Comparison of ENCODE assay signal across 8 mouse cellular contexts in genomic region chr8:84901752-84902151, GRCm38 (mm10). TPM values are rescaled to one million over a fixed set of nuclear protein-coding genes. Genes with fewer than 3 reads are reported as not detected.
DNase-seq lines count a peak whose midpoint lies in the region; ATAC-seq and TF ChIP-seq lines count a peak whose summit lies in the region.

Gene Klf1 (plus strand): TSS chr8:84901928.

- H3K9me3 ChIP-seq in intestine, embryonic 14.5 days (ENCODE audit: control insufficient read depth, low read length) = no peaks in the 10 kb centered on the region

- no peak for ATAC-seq in intestine, embryonic 14.5 days (replicated peaks; ENCODE audit: low FRiP score, low TSS enrichment, low read depth)

- TF ChIP-seq POLR2A in kidney, adult 2 months (IDR thresholded peaks at IDR 0.05; ENCODE audit: low read depth, low read length) = no peak
- TF ChIP-seq POLR2A in myocyte (IDR thresholded peaks at IDR 0.05; ENCODE audit: insufficient read length, low read depth) = no peak

- H3K36me3 ChIP-seq in kidney, adult 2 months (ENCODE audit: control insufficient read depth, insufficient read depth, low read length) = no peaks in the 10 kb centered on the region
- no peaks in the 10 kb centered on the region for H3K36me3 ChIP-seq in intestine, embryonic 14.5 days (ENCODE audit: control insufficient read depth, insufficient read depth, low read length)
- no peaks in the 10 kb centered on the region for H3K36me3 ChIP-seq in myocyte (ENCODE audit: control insufficient read depth, insufficient read depth)

- no peaks in the 10 kb centered on the region for H3K79me2 ChIP-seq in myocyte (ENCODE audit: control insufficient read depth, insufficient read depth)

- H3K27ac ChIP-seq in kidney, adult 2 months (ENCODE audit: insufficient read depth, low read depth, low read length) = no peak within 1 kb of the TSS
- peak within 1 kb of the TSS; percentile 73 for H3K27ac ChIP-seq in intestine, embryonic 14.5 days (ENCODE audit: low read depth)

- peak within 1 kb of the TSS; percentile 75 for H3K4me3 ChIP-seq in kidney, adult 2 months (ENCODE audit: insufficient read depth, low read depth, low read length)
- peak within 1 kb of the TSS; percentile 62 for H3K4me3 ChIP-seq in intestine, embryonic 14.5 days (ENCODE audit: low read depth, low read length)
- H3K4me3 ChIP-seq in myocyte = peak within 1 kb of the TSS; percentile 25

- H3K4me2 ChIP-seq in intestine, embryonic 14.5 days (ENCODE audit: low read length) = peak within 1 kb of the TSS; percentile 99
- peak within 1 kb of the TSS; percentile 86 for H3K4me2 ChIP-seq in myocyte (ENCODE audit: low read depth)

- DNase-seq in kidney, adult 2 months = no peak
- no peak for DNase-seq in kidney, postnatal 36 days
- DNase-seq in c-Kit-positive CD71-positive TER-119-positive erythroid progenitor cells, embryonic 14.5 days (ENCODE audit: low spot score) = peak; percentile 89
- DNase-seq in intestine, embryonic 14.5 days (ENCODE audit: low spot score) = no peak
- DNase-seq in cerebellum, adult 9-11 months = no peak
- no peak for DNase-seq in T-cell, adult 2 months (ENCODE audit: low spot score)
- no peak for DNase-seq in left cerebral cortex, adult 18-20 months (ENCODE audit: low spot score in 2 of 2)

- H3ac ChIP-seq in myocyte (ENCODE audit: control insufficient read depth, insufficient read length) = peak within 1 kb of the TSS; percentile 13

- WGBS in kidney, adult 2 months = 81% methylated on average over 3 of the region's 3 CpGs
- 67% methylated on average over 3 of the region's 3 CpGs for WGBS in intestine, embryonic 14.5 days

- TF ChIP-seq CTCF in kidney, adult 2 months (conservative IDR thresholded peaks at IDR 0.05; ENCODE audit: insufficient read depth, insufficient read length, low read depth, low read length) = no peak

- no peaks in the 10 kb centered on the region; the same call in 1 of the 2 replicates for H3K4me1 ChIP-seq in kidney, adult 2 months (ENCODE audit: control insufficient read depth, insufficient read depth, low read length)
- 0 out of 2 replicates have a peak, but pooled peaks cover 4% of the 10 kb centered on the region for H3K4me1 ChIP-seq in intestine, embryonic 14.5 days (replicated peaks; ENCODE audit: control insufficient read depth, insufficient read depth, low read length)

- H3K9ac ChIP-seq in intestine, embryonic 14.5 days (ENCODE audit: low read length) = peak within 1 kb of the TSS; percentile 81

- H3K27me3 ChIP-seq in kidney, adult 2 months (replicated peaks; ENCODE audit: control insufficient read depth, insufficient read depth, low read length) = no peaks in the 10 kb centered on the region
- H3K27me3 ChIP-seq in intestine, embryonic 14.5 days (replicated peaks; ENCODE audit: control insufficient read depth, insufficient read depth, low read length) = no peaks in the 10 kb centered on the region
- no peaks in the 10 kb centered on the region for H3K27me3 ChIP-seq in myocyte (ENCODE audit: control insufficient read depth, insufficient read depth, insufficient read length)

TF ChIP-seq in myocyte, 11 proteins besides CTCF, POLR2A, EP300 and RAD21:
- TF ChIP-seq E2F4 (IDR thresholded peaks at IDR 0.05; ENCODE audit: insufficient read depth) (no peak), USF1 (IDR thresholded peaks at IDR 0.05; ENCODE audit: low read depth) (no peak), MYOD1 (IDR thresholded peaks at IDR 0.05; ENCODE audit: control insufficient read depth in 1 of 3, insufficient read length in 2 of 3, low read depth in 2 of 3) (no peak), POLR2AphosphoS2 (IDR thresholded peaks at IDR 0.05; ENCODE audit: insufficient read length, low read depth) (no peak), TCF3 (IDR thresholded peaks at IDR 0.05; ENCODE audit: insufficient read length, low read depth) (no peak), REST (IDR thresholded peaks at IDR 0.05; ENCODE audit: insufficient read depth, insufficient read length) (no peak), SRF (IDR thresholded peaks at IDR 0.05; ENCODE audit: control insufficient read depth, insufficient read length, low read depth) (no peak), MAX (IDR thresholded peaks at IDR 0.05; ENCODE audit: low read depth) (no peak), TCF12 (IDR thresholded peaks at IDR 0.05; ENCODE audit: insufficient read depth, poor library complexity, severe bottlenecking) (no peak), MYOG (IDR thresholded peaks at IDR 0.05; ENCODE audit: control insufficient read depth in 1 of 3, insufficient read depth in 1 of 3, insufficient read length in 2 of 3, low read depth in 2 of 3) (no peak), CEBPB (IDR thresholded peaks at IDR 0.05; ENCODE audit: insufficient read depth, poor library complexity, severe bottlenecking) (no peak)

RNA-seq across cellular contexts. Expression of gene Klf1, which starts in this region (rescaled TPM):
- 3.2 and 6.0 TPM in 2 replicates for polyA plus RNA-seq in kidney, adult 2 months (2012; rRNA removed)
- polyA plus RNA-seq in intestine, embryonic 14.5 days (2014; fragmentation: Nextera tagmentation; extraction: Ambion mirVana) = 0.77 and 1.8 TPM in 2 replicates
- 0.10 TPM for polyA plus RNA-seq in myocyte (2012; fragmentation: generic; extraction: Trizol)
- total RNA-seq in left cerebral cortex, adult 18-20 months (2021) = under 1 TPM in 1 of 2 experiments, not detected in 1; 0.28 TPM

Comparison
In these comparisons a context has a peak if more than half of its experiments do, and no peak if none do; other contexts are left out.
1. H3K4me3 ChIP-seq: peak in every context shown above with its lines; median percentile 75 in kidney, adult 2 months; 62 in intestine, embryonic 14.5 days; 25 in myocyte.